Mouse (Mus musculus): ENCODE results near the gene Gm12166.

Gm12166 gene

GRCm38 (mm10) chr11:46073061-46073849 is 21.1 kb upstream of the Gm12166 start:
- peak; percentile 70 for DNase-seq (ENCODE audit: low read depth, low spot score)

GRCm38 (mm10) chr11:46072466-46073060 is 20.4 kb upstream of the Gm12166 start:
- DNase-seq (ENCODE audit: low read depth, low spot score) = no peak

DNA sequence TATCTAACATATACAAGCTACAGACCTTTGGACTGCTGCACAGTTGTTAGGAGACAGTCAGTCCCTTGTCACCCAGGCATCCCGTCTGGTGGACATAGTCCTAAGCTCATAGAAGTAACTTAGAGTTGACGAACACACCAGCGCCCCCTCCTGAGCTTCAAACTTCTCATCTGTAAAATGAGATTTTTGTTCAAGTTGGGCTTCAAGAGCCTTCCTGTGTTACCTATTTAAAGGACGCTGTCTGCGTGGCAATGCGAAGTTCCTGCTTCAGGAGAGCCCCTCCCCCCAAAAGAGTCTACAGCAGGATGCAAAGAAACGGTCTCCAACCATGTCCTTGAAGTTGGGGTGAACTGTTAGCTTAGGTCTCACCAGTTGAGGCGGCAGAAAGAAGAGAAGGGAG is 18.7 kb upstream of the Gm12166 start:
- DNase-seq (ENCODE audit: low read depth, low spot score) = no peak

DNA sequence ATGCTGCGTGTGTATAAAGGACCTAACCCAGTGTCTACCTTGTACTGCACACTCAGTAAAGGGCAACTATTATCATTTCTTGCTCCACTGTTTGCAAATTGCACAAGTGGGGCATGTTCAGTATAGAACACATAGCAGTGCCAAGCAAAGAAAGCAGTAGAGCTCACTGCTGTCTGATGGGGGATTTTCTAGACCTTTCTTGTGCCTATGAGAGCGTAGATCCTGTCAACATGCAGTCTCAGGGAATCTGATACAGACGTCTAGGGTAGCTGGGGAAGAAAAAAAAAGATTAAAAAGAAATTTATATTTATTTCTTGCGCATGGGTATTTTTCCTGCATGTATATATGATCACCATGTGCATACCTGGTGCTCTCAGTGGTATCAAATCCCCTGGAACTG is 18.0 kb upstream of the Gm12166 start:
- DNase-seq (ENCODE audit: low read depth, low spot score) = no peak

DNA sequence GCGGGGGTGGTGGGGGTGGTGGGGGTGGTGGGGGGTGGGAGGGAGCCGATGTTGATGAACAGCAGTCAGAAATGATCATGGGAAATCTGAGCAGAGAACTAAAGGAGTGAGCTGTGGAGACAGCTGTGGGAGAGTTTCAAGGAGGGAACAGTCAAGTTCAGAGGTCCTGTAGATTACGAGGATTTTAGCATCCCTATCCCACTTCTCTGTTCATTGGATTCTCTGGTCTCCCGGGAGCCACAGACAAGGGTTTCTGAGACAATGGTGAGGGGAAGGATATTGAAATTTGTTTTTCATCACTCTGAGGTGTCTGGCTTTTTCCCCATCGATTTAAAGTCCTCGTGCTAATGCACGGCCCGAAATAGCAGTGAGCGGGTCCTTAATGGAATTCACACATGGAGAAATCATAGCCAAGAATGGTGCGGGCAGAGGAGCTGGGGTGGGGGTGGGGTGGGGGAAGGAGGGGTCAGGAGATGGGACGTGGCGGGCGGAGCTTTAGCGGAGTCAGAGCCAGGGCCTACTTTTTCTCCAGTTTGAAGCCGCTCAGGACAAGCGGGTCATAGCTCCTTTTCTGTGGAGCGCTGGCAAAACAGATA is 17.4 kb upstream of the Gm12166 start:
- DNase-seq (ENCODE audit: low read depth, low spot score) = no peak

DNA sequence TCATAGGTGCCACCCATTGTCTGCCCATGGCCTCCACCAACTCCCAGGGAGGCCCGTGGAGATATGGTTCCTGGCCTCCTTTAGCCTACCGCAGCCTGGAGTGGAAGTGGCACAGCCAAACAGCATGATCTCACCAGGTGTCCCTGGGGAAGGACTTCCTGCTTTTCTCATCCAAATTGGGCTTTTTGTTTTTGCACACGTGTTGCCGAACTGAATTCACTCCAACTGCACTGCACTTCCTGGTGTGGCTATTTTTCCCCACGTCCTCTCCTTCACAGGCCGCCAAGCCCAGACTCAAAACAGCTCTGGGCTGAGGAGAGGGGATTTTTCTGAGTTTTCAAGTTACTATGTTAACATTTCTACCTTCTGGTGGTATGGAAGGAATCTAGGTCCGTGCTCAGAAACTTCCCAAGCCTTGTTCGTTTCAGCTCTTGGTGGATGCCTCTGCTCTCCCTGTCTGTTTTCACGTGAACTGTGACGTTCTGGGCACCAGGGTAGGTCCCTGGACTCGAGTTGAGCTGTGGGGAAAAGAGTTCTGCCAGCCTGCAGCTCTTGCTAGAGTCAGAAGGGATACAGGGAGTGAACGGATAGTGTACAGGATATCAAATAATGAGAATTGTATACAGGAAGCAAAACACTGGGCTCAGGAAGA is 16.8 kb upstream of the Gm12166 start:
- DNase-seq (ENCODE audit: low read depth, low spot score) = no peak

DNA sequence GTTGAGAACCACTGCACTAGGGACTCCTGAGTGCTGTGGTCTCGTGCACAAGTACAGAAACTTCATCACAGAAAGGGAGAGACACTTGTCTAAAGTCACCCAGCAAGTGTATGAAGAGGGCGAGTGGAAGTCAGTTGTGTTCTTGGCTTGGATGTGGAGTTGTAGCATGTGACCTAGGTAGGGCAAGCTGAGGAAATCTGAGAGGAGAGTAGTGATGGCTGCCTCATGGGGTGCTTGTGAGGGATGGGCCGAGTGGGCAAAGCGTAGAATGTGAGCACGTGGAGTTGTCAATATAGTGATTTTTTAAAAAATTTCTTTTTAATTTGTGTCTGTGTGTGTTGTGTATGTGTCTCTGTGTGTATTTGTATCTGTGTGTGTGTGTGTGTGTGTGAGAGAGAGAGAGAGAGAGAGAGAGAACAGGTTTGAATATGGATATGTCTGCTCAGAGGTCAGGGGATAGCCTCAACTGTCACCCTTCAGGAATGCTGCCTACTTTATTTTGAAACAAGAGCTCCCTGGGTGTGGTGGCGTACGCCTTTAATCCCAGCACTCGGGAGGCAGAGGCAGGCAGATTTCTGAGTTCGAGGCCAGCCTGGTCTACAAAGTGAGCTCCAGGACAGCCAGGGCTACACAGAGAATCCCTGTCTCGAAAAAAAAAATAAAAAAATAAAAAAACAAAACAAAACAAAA is 15.4 kb upstream of the Gm12166 start:
- no peak for DNase-seq (ENCODE audit: low read depth, low spot score)

GRCm38 (mm10) chr11:46065201-46066011 is 13.3 kb upstream of the Gm12166 start:
- DNase-seq (ENCODE audit: low read depth, low spot score) = no peak

DNA sequence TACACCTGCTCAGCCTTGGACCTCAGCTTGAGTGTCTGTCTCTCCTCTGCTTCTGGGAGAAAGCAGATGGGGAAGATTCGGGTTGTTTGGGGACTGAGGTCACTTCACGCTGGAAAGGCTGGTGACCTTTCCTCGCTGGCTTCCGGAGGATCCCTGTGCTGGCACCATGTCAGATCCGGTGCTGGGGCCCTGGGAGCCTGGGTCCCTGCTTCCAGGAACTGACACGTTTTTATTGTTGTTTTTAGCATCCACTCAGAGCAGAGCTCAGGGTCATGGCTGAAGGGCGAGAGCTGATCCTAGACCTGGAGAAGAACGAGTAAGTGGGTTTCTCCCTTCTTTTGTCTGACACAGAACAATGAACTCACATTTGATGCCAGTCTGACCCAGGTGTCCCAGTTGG is 12.6 kb upstream of the Gm12166 start:
- DNase-seq (ENCODE audit: low read depth, low spot score) = no peak

DNA sequence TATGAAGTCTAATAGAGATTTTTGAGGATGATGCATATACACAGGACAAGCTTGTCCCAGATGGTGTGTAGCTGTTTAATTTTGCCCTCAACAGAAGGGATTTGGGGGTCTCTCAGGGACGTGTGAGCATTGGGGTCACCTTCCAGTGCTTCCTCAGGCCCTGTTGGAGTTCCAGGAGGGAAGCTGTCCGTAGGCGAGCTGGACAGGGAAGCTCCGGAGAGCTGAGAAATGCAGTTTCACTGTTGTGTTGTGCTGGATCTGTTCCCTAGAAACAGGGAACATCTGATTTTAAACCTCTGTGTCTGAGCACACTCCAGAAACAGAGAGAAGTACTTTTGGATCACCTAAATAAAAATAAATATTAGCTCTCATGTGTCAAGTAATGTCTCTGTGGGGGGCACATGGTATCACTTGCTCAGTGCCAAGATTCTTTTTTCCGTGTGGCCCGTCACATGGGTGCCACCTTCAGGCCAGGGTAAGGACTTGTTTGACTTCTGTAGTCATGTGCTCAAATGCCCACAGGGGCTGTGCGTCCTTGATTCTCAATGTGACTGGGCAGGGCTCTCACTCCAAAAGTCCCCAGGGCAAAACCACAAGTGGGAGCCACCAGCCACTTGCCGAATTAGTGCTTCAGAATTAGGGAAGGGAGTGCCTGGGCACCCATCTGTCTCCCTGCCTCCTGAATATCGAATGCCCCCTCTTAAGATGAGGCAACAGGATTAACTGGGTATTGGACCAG is 11.0 kb upstream of the Gm12166 start:
- no peak for DNase-seq (ENCODE audit: low read depth, low spot score)

- DNase-seq (ENCODE audit: low read depth, low spot score) = no peak
Observed at GRCm38 (mm10) chr11:46062569-46062968, 10.4 kb upstream of the Gm12166 start.

- no peak for DNase-seq (ENCODE audit: low read depth, low spot score)
Observed at GRCm38 (mm10) chr11:46061776-46062445, 9.8 kb upstream of the Gm12166 start.

- no peak for DNase-seq (ENCODE audit: low read depth, low spot score)
Observed at GRCm38 (mm10) chr11:46060651-46061020, 8.5 kb upstream of the Gm12166 start.

- no peak for DNase-seq (ENCODE audit: low read depth, low spot score)
Observed at GRCm38 (mm10) chr11:46059887-46060650, 7.9 kb upstream of the Gm12166 start.

DNA sequence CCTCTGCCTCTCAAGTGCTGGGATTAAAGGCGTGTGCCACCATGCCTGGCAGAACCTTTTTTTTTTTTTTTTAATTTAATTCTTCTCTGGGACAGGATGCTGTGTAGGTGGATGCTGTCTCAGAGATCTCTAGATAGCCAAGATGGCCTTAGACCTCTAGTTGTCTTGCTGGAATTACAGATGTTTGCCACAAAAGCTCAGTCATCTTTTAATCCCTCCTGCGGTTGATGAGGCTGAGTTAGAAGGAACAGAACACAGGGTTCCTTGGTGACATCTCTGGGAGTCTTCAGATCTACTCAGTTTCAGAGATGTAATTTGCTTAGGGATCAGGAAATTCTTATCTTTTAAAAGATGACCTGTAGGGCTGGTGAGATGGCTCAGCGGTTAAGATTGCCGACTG is 6.8 kb upstream of the Gm12166 start:
- DNase-seq (ENCODE audit: low read depth, low spot score) = no peak

- no peak for DNase-seq (ENCODE audit: low read depth, low spot score)
Observed at GRCm38 (mm10) chr11:46058011-46058410, 5.9 kb upstream of the Gm12166 start.

DNA sequence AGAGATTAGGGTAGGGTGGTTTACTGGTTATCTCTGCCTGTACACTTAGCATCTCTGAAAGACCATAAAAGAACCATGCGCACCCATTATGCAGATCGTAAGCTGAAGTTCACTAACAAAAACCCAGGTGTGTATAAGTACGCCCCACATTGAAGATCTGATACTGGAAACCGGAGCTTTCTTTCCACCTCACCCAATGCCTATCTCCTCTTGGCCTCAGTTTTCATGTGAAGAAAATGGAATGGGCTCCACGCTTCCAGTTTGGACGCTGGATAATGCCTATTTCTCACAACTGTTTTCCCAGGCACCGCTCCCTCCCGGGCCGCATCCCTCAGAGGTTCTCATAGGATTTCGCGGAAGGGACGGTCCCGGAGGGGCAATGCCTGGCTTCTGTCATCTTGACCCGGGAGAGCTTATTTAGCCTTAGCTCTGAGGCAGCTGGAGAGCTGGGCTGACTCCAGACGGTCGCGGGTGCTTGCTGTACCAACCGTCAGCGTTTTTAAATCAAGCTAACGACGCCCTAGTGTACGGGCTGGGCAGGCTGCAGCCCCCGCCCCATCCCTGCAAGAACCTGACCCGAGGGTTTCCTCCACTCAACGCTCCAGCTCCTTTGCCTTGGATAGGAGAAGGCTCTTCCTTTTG is 4.8 kb upstream of the Gm12166 start:
- DNase-seq (ENCODE audit: low read depth, low spot score) = no peak

- peak; percentile 88 for DNase-seq (ENCODE audit: low read depth, low spot score)
Observed at GRCm38 (mm10) chr11:46055896-46056769, 4.0 kb upstream of the Gm12166 start, which contains the start of gene Adam19. Gene Adam19, plus strand, starts transcription at chr11:46055992.

Measured in mesoderm, embryonic 11.5 days (tissue).